Mouse (Mus musculus): ENCODE measurements at regions not wholly inside any gene's neighbourhood (a gene's known extent, or its start where the extent isn't known, plus 50 kb on each side); places are given as distances from the start of the nearest gene placed in this dataset.
A peak's percentile ranks its signal among the peaks of the same experiment; 100 is the strongest.
"Not testable (repeated sequence)": the region's sequence is repeated elsewhere in the genome, so short reads cannot be mapped to it uniquely, and the experiment has no call there.

DNA sequence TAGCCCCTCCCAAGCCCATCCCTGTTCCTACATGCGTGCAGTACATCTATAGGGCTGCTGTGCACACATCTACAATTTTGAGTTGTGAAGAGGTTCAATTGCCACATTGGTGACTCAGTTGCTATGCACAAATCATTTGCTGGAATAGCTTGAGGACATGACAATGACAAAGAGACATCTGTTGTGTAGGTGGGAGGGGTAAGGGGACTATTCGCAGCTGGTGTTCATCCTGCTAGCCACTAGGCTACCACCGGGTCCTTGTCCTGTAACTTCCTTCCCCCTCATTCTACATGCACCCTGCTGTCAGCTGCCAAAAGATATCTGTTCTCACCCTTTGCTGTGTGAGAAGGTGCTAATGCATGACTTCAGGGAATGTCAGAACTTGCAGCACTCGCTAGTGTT, 1117.7 kb upstream of the Arrdc3 start:
- intact Hi-C loops (cut with DNase I) = no loop called here
- peak in 1 of 2 experiments; percentile 4 for DNase-seq (ENCODE audit: low spot score in 2 of 2)

GRCm38 (mm10) chr13:79784991-79785666, 1098.1 kb upstream of the Arrdc3 start:
- intact Hi-C loops (cut with DNase I) = no loop called here
- peak; percentile 45 to 49 for DNase-seq (ENCODE audit: low spot score in 2 of 2)

DNA sequence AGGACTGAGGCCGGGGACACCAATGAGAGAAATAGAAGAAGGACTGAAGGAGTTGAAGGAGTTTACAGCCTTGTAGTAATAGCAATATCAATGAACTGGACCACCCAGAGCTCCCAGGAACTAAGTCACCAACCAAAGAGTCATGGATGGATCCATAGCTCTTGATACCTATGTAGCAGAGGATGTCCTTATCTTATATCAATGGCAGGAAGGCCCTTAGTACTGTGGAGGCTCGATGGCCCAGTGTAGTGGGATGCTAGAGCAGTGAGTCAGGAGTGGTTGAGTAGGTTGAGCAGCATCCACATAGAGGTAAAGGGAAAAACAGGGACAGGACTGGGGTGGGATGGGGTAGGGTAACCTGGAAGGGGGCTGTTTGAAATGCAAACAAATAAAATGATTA, 1081.6 kb upstream of the Arrdc3 start:
- intact Hi-C loops (cut with DNase I) = no loop called here
- DNase-seq (ENCODE audit: low spot score in 2 of 2) = no peak

- intact Hi-C loops (cut with DNase I) = no loop called here
- no peak for DNase-seq (ENCODE audit: low spot score in 2 of 2)
Observed at GRCm38 (mm10) chr13:79835592-79835991, 1047.6 kb upstream of the Arrdc3 start.

DNA sequence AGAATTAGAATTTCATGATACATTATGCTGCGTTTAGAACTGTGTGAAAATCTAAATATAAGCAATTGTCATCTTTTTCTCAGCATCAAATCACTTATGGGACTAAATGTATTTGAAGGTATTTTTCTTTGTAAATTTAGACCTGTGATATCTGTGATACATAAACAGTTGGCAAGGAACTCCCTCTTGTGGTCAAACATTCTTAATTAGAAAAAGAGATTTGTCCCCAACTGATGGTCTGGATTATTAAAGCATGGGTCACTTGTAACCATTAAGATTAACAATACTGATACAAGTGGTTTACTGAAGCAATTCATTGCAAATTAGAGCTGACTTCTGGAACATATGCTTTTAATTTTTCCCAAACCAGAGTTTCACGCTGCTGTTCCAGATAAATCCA, 1038.4 kb upstream of the Arrdc3 start:
- intact Hi-C loops (cut with DNase I) = loop anchor here (10.0 kb wide), 1 partner anchor 900 kb away; no protein-coding TSS in a partner anchor
- DNase-seq (ENCODE audit: low spot score in 2 of 2) = no peak

GRCm38 (mm10) chr13:79867501-79867900, 1015.7 kb upstream of the Arrdc3 start:
- DNase-seq (ENCODE audit: low spot score in 2 of 2); intact Hi-C loops (cut with DNase I): not testable (repeated sequence)

DNA sequence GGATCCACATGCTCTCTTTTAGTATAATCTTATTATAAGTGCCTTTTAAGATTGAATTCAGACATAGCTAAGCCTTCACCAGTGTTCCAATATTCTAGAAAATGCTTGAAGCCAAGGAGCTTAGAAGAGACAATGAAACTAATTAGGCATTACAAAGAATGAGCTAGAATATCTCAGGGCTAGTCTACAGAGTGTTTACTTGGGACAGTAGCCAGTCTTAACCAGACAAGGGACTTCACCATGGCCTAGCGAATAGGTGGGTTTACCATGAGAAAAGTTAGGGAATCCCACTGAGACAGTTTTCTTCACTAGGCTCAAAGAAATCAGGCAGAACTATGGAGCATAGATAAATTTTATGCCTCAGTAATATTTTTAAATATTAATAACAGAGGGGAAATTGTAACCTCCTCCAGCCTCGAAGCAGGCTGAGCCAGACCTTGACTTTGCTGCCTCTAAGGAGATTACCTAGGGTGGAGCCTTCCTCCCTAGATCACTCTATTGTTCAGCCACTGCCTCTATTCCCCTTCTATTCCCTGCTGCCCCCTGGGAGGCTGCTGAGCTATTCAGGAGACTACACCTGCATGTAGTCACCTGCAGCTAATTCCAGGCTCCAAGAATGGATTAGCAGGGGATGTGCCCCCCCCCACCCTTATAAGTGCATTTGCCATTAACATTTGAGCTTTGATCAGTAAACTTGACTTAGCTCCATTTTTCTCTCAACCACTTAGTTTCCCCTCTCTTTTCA, 1014.5 kb upstream of the Arrdc3 start:
- intact Hi-C loops (cut with DNase I) = no loop called here
- DNase-seq (ENCODE audit: low spot score in 2 of 2) = no peak

DNA sequence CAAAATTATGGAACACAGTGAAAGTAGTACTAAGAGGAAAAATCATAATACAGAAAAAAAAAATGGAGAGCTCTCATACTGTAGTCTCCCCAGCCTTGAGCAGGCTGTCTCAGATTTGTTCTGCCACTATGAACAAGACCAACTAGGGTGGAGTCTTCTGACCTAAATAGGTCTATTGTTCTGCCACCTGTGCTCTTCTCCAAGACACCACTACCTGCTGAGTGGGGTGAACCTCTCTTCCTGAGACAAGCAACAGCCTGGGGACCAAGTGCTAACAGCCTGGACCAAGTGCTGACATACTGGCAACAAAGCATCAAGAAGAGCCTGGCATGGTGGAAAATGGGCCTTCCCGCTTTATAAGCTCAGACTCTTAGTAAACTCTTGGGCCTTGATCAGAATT, 1003.0 kb upstream of the Arrdc3 start:
- no peak for DNase-seq (ENCODE audit: low spot score in 2 of 2)
- intact Hi-C loops (cut with DNase I) = no loop called here

- intact Hi-C loops (cut with DNase I) = no loop called here
- no peak for DNase-seq (ENCODE audit: low spot score in 2 of 2)
Observed at GRCm38 (mm10) chr13:79885959-79886358, 997.2 kb upstream of the Arrdc3 start.

GRCm38 (mm10) chr13:79886361-79886760, 996.8 kb upstream of the Arrdc3 start:
- DNase-seq (ENCODE audit: low spot score in 2 of 2) = no peak
- intact Hi-C loops (cut with DNase I) = no loop called here
